In the genomic region with DNA sequence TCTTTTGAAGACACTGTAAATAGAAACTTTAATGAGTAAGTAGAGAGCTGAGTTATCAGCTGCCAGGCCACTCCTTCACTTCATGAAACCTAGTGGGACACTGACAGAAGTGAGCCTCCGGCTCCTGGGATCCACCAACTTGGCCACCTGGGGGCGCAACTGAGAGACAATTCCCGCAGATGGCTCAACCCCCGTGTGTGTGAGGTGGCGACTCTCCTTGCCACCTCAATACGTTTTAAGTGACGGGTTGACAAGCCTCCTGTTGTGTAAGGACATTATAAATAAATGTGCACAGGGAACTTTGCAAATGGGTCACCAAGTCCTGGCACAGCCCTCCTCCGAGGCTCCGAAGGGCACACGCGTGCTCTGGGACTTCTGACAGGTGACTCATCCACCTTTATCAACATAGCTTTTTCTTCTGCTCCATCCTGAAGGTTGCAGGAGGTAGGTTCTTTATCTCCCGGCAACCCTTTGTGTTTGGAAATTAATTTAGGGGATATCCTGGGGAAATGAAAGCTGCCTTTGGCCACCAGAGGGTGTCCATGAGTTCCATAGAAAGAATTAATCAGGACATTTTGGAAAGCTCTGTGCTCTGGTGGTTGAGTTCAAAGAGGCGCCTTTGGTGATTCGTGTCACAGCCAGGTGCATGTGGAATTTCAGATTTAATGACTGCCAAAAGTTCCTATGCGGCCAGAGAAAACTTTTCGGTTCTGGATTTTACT, we compare ENCODE assay signal across 12 mouse cellular contexts.
DNase-seq lines count a peak whose midpoint lies in the region; ATAC-seq and TF ChIP-seq lines count a peak whose summit lies in the region.
"Had no signal": no experiment of that assay in that cellular context is flagged by ENCODE, and none has a peak within 500 bp of the region (broad histone marks: within the 10 kb centered on the region; RNA-seq: fewer than 3 reads in every experiment).

No protein-coding gene starts in this region.

- H3K4me3 ChIP-seq in liver, embryonic 12.5 days = no peak overlapping the region
- no peak overlapping the region for H3K4me3 ChIP-seq in lung, postnatal 0 days (ENCODE audit: low read depth, low read length)
- H3K4me3 ChIP-seq: hindbrain, embryonic 12.5 days; limb, embryonic 13.5 days; myocyte; stomach, embryonic 15.5 days had no signal

- no peak overlapping the region for H3K9ac ChIP-seq in liver, embryonic 12.5 days
- no peak overlapping the region for H3K9ac ChIP-seq in lung, postnatal 0 days (replicated peaks; ENCODE audit: low read depth)
- H3K9ac ChIP-seq: hindbrain, embryonic 12.5 days; limb, embryonic 13.5 days; stomach, embryonic 15.5 days had no signal

- TF ChIP-seq EP300 in lung, postnatal 0 days (IDR thresholded peaks at IDR 0.05) = no peak

- TF ChIP-seq CTCF in lung, postnatal 0 days (IDR thresholded peaks at IDR 0.05) = peak; percentile 50

- no peaks in the 10 kb centered on the region for H3K4me1 ChIP-seq in liver, embryonic 12.5 days
- H3K4me1 ChIP-seq in lung, postnatal 0 days (ENCODE audit: insufficient read depth, low read depth, low read length) = no peaks in the 10 kb centered on the region
- H3K4me1 ChIP-seq: hindbrain, embryonic 12.5 days; limb, embryonic 13.5 days; stomach, embryonic 15.5 days had no signal

- no peak overlapping the region for H3K4me2 ChIP-seq in liver, embryonic 12.5 days
- H3K4me2 ChIP-seq in lung, postnatal 0 days (replicated peaks; ENCODE audit: low read depth, low read length) = no peak overlapping the region
- H3K4me2 ChIP-seq: hindbrain, embryonic 12.5 days; limb, embryonic 13.5 days; stomach, embryonic 15.5 days had no signal

- ATAC-seq in cerebellum, adult (ENCODE audit: insufficient number of reproducible peaks, low FRiP score, low TSS enrichment) = no peak
- ATAC-seq in liver, embryonic 12.5 days = no peak
- no peak for ATAC-seq in lung, postnatal 0 days

- no peak overlapping the region for H3K27ac ChIP-seq in liver, embryonic 12.5 days
- H3K27ac ChIP-seq in lung, postnatal 0 days (ENCODE audit: low read length) = no peak overlapping the region
- H3K27ac ChIP-seq: hindbrain, embryonic 12.5 days; limb, embryonic 13.5 days; stomach, embryonic 15.5 days had no signal

- peaks cover 99% of the 10 kb centered on the region for H3K36me3 ChIP-seq in liver, embryonic 12.5 days
- no peaks in the 10 kb centered on the region for H3K36me3 ChIP-seq in lung, postnatal 0 days (ENCODE audit: insufficient read depth, low read length)

- no peaks in the 10 kb centered on the region for H3K9me3 ChIP-seq in liver, embryonic 12.5 days (replicated peaks)
- no peaks in the 10 kb centered on the region for H3K9me3 ChIP-seq in lung, postnatal 0 days (ENCODE audit: low read length)
- H3K9me3 ChIP-seq: hindbrain, embryonic 12.5 days; stomach, embryonic 15.5 days had no signal

- 79% methylated on average over 16 of the region's 16 CpGs for WGBS in liver, embryonic 12.5 days (ENCODE audit: insufficient replicate concordance)
- WGBS in lung, postnatal 0 days = 79% methylated on average over 16 of the region's 16 CpGs

- peak; percentile 26 to 51 for DNase-seq in cerebellum, postnatal 10 days
- DNase-seq in liver = peak; percentile 53
- DNase-seq in adrenal gland, adult 18-20 months (ENCODE audit: low spot score in 2 of 2) = peak; percentile 58 to 68
- DNase-seq in lung, postnatal 0 days (ENCODE audit: low spot score) = peak; percentile 24
- no peak for DNase-seq in spleen, adult 12 weeks (ENCODE audit: low spot score)
- DNase-seq in thymus, postnatal 14 days = no peak

- H3K27me3 ChIP-seq in liver, embryonic 12.5 days (replicated peaks) = no peaks in the 10 kb centered on the region
- H3K27me3 ChIP-seq in lung, postnatal 0 days (replicated peaks; ENCODE audit: insufficient read depth, low read length) = no peaks in the 10 kb centered on the region
- H3K27me3 ChIP-seq: hindbrain, embryonic 12.5 days; limb, embryonic 13.5 days; stomach, embryonic 15.5 days had no signal

Comparison
In these comparisons a context has a peak if more than half of its experiments do, and no peak if none do; other contexts are left out.
1. DNase-seq: peak in cerebellum, postnatal 10 days (2 of 2), liver (single experiment), adrenal gland, adult 18-20 months (2 of 2) and lung, postnatal 0 days (single experiment); none in spleen, adult 12 weeks (single experiment) and thymus, postnatal 14 days (single experiment).